Mouse (Mus musculus) thymus, adult 2 months (tissue): Measurements from ENCODE around the gene Olfr1057.

Source experiments
- CTCF ChIP-seq: fragments of 200-500 bp; IDR thresholded peaks from 2 replicates; pipeline ENCODE4 v1.5.1; 2012; ENCODE audit warnings: mild to moderate bottlenecking, control low read depth, low read length, moderate library complexity, borderline replicate concordance; ENCODE audit not compliant: control insufficient read depth, poor library complexity, insufficient read depth; ENCODE audit errors: extremely low read depth
- POLR2A ChIP-seq: fragments of 200-500 bp; IDR thresholded peaks from 2 replicates; pipeline ENCODE4 v1.6.1; 2012; ENCODE audit warnings: mild to moderate bottlenecking, low read length, control low read depth, moderate library complexity; ENCODE audit not compliant: control insufficient read depth, poor library complexity, insufficient read depth; ENCODE audit errors: extremely low read depth

DNA sequence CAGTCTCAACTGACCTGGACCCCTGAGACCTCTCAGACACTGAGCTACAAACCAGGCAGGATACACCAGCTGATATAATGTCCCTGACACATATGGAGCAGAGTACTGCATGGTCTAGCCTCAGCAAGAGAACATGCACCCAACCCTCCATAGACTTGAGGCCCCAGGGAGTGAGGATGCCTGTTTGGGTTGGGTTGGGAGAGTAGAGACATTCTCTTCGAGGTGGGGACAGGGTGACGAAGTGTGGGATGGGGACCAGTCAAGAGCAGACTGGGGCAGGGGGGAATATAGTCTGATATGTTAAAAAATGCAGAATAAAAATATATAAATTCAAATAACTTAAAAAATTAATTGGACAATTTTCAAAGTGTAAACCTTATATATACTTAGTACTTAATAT is 16.9 kb upstream of the Olfr1057 start:
- TF ChIP-seq POLR2A: no peak
- TF ChIP-seq CTCF: no peak
